Mouse (Mus musculus): ENCODE results near the gene Pilrb1. TPM values are rescaled to one million over a fixed set of nuclear protein-coding genes. Genes with fewer than 3 reads are reported as not detected.
"Not testable (repeated sequence)": the region's sequence is repeated elsewhere in the genome, so short reads cannot be mapped to it uniquely, and the experiment has no call there.

Gene Pilrb1
- polyA plus RNA-seq (2015; fragmentation: Nextera tagmentation; extraction: Ambion mirVana): 3.5 and 4.3 TPM in 2 replicates

- WGBS: 63% methylated on average over 2 of the region's 2 CpGs
- not testable (repeated sequence) for H3K27ac ChIP-seq (ENCODE audit: low read depth, low read length)
Measured at GRCm38 (mm10) chr5:137857960-137858710, at the start of gene Pilrb1. Gene Pilrb1, minus strand, starts transcription at chr5:137858106.

GRCm38 (mm10) chr5:137897812-137898211 lies 39.9 kb upstream of the Pilrb1 start:
- Histone ChIP-seq H3K9ac (ENCODE audit: low read depth, low read length) (no peak overlapping the region), H3K9me3 (ENCODE audit: control insufficient read depth) (no peaks in the 10 kb centered on the region), H3K27me3 (replicated peaks; ENCODE audit: control insufficient read depth, insufficient read depth, low read length) (no peaks in the 10 kb centered on the region), H3K27ac (ENCODE audit: low read depth, low read length) (no peak overlapping the region), H3K36me3 (ENCODE audit: control insufficient read depth, insufficient read depth) (peaks cover 12% of the 10 kb centered on the region; the same call in 1 of the 2 replicates), H3K4me3 (ENCODE audit: low read depth, low read length) (no peak overlapping the region), H3K4me2 (replicated peaks; ENCODE audit: low read depth) (no peak overlapping the region), H3K4me1 (replicated peaks; ENCODE audit: control insufficient read depth, insufficient read depth, low read length) (no peaks in the 10 kb centered on the region)
- TF ChIP-seq CTCF (IDR thresholded peaks at IDR 0.05; ENCODE audit: low read depth): no peak
- 76% methylated on average over 1 of the region's 1 CpGs for WGBS
- no peak for ATAC-seq

More at GRCm38 (mm10) chr5:137857960-137858710, at the start of gene Pilrb1:
- H3K4me1 ChIP-seq (replicated peaks; ENCODE audit: control insufficient read depth, insufficient read depth, low read length); H3K4me3 ChIP-seq (ENCODE audit: low read depth, low read length); H3K9me3 ChIP-seq (ENCODE audit: control insufficient read depth); ATAC-seq; H3K36me3 ChIP-seq (ENCODE audit: control insufficient read depth, insufficient read depth); H3K27me3 ChIP-seq (replicated peaks; ENCODE audit: control insufficient read depth, insufficient read depth, low read length); H3K9ac ChIP-seq (ENCODE audit: low read depth, low read length); H3K4me2 ChIP-seq (replicated peaks; ENCODE audit: low read depth): not testable (repeated sequence)

GRCm38 (mm10) chr5:137892954-137893353 lies 35.0 kb upstream of the Pilrb1 start:
- Histone ChIP-seq H3K27me3 (replicated peaks; ENCODE audit: control insufficient read depth, insufficient read depth, low read length) (no peaks in the 10 kb centered on the region), H3K27ac (ENCODE audit: low read depth, low read length) (no peak overlapping the region), H3K9ac (ENCODE audit: low read depth, low read length) (no peak overlapping the region), H3K4me1 (replicated peaks; ENCODE audit: control insufficient read depth, insufficient read depth, low read length) (no peaks in the 10 kb centered on the region), H3K36me3 (ENCODE audit: control insufficient read depth, insufficient read depth) (0 out of 2 replicates have a peak, but pooled peaks cover 8% of the 10 kb centered on the region), H3K4me2 (replicated peaks; ENCODE audit: low read depth) (no peak overlapping the region), H3K9me3 (ENCODE audit: control insufficient read depth) (no peaks in the 10 kb centered on the region), H3K4me3 (ENCODE audit: low read depth, low read length) (no peak overlapping the region)
- 47% methylated on average over 1 of the region's 1 CpGs for WGBS
- ATAC-seq: no peak
- peak; percentile 73 for TF ChIP-seq CTCF (IDR thresholded peaks at IDR 0.05; ENCODE audit: low read depth)

GRCm38 (mm10) chr5:137887666-137888065 lies 29.8 kb upstream of the Pilrb1 start:
- WGBS: 100% methylated on average over 1 of the region's 1 CpGs
- H3K27ac ChIP-seq (ENCODE audit: low read depth, low read length): no peak overlapping the region
- ATAC-seq: no peak

GRCm38 (mm10) chr5:137885894-137886293 lies 28.0 kb upstream of the Pilrb1 start:
- H3K9me3 ChIP-seq (ENCODE audit: control insufficient read depth): no peaks in the 10 kb centered on the region
- 2% methylated on average over 2 of the region's 2 CpGs for WGBS
- H3K9ac ChIP-seq (ENCODE audit: low read depth, low read length): no peak overlapping the region
- H3K36me3 ChIP-seq (ENCODE audit: control insufficient read depth, insufficient read depth): no peaks in the 10 kb centered on the region
- no peak overlapping the region for H3K27ac ChIP-seq (ENCODE audit: low read depth, low read length)
- H3K4me1 ChIP-seq (replicated peaks; ENCODE audit: control insufficient read depth, insufficient read depth, low read length): no peaks in the 10 kb centered on the region
- no peaks in the 10 kb centered on the region for H3K27me3 ChIP-seq (replicated peaks; ENCODE audit: control insufficient read depth, insufficient read depth, low read length)
- no peak overlapping the region for H3K4me2 ChIP-seq (replicated peaks; ENCODE audit: low read depth)
- ATAC-seq: peak; percentile 53
- TF ChIP-seq CTCF (IDR thresholded peaks at IDR 0.05; ENCODE audit: low read depth): peak; percentile 86
- no peak overlapping the region for H3K4me3 ChIP-seq (ENCODE audit: low read depth, low read length)

More at GRCm38 (mm10) chr5:137887666-137888065, 29.8 kb upstream of the Pilrb1 start:
- H3K9me3 ChIP-seq (ENCODE audit: control insufficient read depth): no peaks in the 10 kb centered on the region
- H3K36me3 ChIP-seq (ENCODE audit: control insufficient read depth, insufficient read depth): no peaks in the 10 kb centered on the region
- H3K9ac ChIP-seq (ENCODE audit: low read depth, low read length): no peak overlapping the region
- no peak overlapping the region for H3K4me2 ChIP-seq (replicated peaks; ENCODE audit: low read depth)
- no peak overlapping the region for H3K4me3 ChIP-seq (ENCODE audit: low read depth, low read length)
- no peak for TF ChIP-seq CTCF (IDR thresholded peaks at IDR 0.05; ENCODE audit: low read depth)
- H3K4me1 ChIP-seq (replicated peaks; ENCODE audit: control insufficient read depth, insufficient read depth, low read length): no peaks in the 10 kb centered on the region
- H3K27me3 ChIP-seq (replicated peaks; ENCODE audit: control insufficient read depth, insufficient read depth, low read length): no peaks in the 10 kb centered on the region

GRCm38 (mm10) chr5:137883345-137883744 lies 25.4 kb upstream of the Pilrb1 start:
- no peak overlapping the region for H3K4me2 ChIP-seq (replicated peaks; ENCODE audit: low read depth)
- WGBS: 83% methylated on average over 3 of the region's 3 CpGs
- no peaks in the 10 kb centered on the region for H3K9me3 ChIP-seq (ENCODE audit: control insufficient read depth)
- no peaks in the 10 kb centered on the region for H3K36me3 ChIP-seq (ENCODE audit: control insufficient read depth, insufficient read depth)
- ATAC-seq: no peak
- no peaks in the 10 kb centered on the region for H3K4me1 ChIP-seq (replicated peaks; ENCODE audit: control insufficient read depth, insufficient read depth, low read length)
- no peak overlapping the region for H3K9ac ChIP-seq (ENCODE audit: low read depth, low read length)
- no peak overlapping the region for H3K27ac ChIP-seq (ENCODE audit: low read depth, low read length)
- H3K4me3 ChIP-seq (ENCODE audit: low read depth, low read length): no peak overlapping the region
- no peaks in the 10 kb centered on the region for H3K27me3 ChIP-seq (replicated peaks; ENCODE audit: control insufficient read depth, insufficient read depth, low read length)
- no peak for TF ChIP-seq CTCF (IDR thresholded peaks at IDR 0.05; ENCODE audit: low read depth)

Measured in intestine, postnatal 0 days (tissue).